Mouse (Mus musculus): ENCODE data around the gene Gm13101. TPM values are rescaled to one million over a fixed set of nuclear protein-coding genes. Genes with fewer than 3 reads are reported as not detected.

The Gm13101 gene
- not detected in 2 replicates for polyA plus RNA-seq (2015; fragmentation: Nextera tagmentation; extraction: Ambion mirVana)

DNA sequence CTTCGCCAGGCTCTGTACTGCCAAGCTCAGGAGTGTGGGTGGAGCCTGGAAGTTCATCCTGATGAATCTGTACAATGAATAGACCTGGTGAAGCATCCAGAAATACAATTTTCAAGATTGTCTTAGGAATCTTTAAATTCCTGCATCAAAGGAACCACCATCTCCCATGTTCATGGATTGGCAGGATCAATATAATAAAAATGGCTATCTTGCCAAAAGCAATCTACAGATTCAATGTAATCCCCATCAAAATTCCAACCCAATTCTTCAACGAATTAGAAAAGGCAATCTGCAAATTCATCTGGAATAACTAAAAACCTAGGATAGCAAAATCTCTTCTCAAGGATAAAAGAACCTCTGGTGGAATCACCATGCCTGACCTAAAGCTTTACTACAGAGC lies at the start of gene Gm13101:
TSS of gene Gm13101 (minus strand) at position 101 of the 400 bp plus-strand sequence.

DNA sequence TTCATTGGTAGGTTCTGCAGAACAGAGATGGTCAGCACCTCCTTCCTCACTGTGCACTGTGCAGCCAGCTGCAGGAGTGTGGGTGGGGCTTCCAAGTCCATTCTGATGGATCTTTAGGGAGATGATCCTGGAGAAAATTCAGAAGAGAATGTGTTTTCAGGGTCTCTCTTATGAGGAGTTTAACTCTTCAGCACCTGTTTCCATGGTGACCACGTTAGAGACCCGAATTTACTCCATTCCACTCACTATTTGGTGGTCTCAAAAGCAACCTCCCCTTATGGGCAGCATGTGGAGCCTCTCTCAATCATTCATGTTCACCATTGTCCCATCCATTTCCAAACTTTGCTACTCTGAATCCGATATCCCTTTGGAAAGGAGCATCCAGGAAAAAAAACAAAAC lies 27.5 kb upstream of the Gm13101 start, which contains the start of gene Pramef17:
TSS of gene Pramef17 (minus strand) at position 101 of the 400 bp plus-strand sequence.

DNA sequence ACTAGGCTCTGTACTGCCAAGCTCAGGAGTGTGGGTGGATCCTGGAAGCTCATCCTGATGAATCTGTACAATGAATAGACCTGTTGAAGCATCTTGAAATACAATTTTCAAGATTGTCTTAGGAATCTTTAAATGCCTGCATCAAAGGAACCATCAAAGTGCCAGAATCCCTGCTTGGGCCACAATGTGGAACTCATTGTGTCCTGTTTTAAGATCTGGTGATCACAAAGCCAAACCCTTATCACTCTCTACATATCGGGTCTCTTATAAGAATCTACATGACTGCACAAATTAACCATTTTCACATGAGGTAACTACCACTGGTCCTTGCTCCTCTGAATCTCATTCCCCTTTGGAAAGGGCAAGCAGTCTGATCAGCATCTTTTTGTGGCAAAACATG lies 15.8 kb downstream of the Gm13101 start, which contains the start of gene Pramef25:
TSS of gene Pramef25 (minus strand) at position 101 of the 400 bp plus-strand sequence.

Other genes starting within 250 kb of the Gm13101 start
- not detected in 2 replicates for gene Gm13078, start 247.5 kb downstream of the Gm13101 start, polyA plus RNA-seq (2015; fragmentation: Nextera tagmentation; extraction: Ambion mirVana)
- gene Gm13023, start 177.6 kb downstream of the Gm13101 start, polyA plus RNA-seq (2015; fragmentation: Nextera tagmentation; extraction: Ambion mirVana): not detected in 2 replicates
- not detected in 2 replicates for gene Gm13084, start 150.9 kb downstream of the Gm13101 start, polyA plus RNA-seq (2015; fragmentation: Nextera tagmentation; extraction: Ambion mirVana)
- not detected in 2 replicates for gene Gm13103, start 120.5 kb downstream of the Gm13101 start, polyA plus RNA-seq (2015; fragmentation: Nextera tagmentation; extraction: Ambion mirVana)
- gene Pramef6, start 66.6 kb downstream of the Gm13101 start, polyA plus RNA-seq (2015; fragmentation: Nextera tagmentation; extraction: Ambion mirVana): not detected in 2 replicates
- gene Pramef25, start 15.9 kb downstream of the Gm13101 start, polyA plus RNA-seq (2015; fragmentation: Nextera tagmentation; extraction: Ambion mirVana): not detected in 2 replicates
- gene Pramef17, start 27.4 kb upstream of the Gm13101 start, polyA plus RNA-seq (2015; fragmentation: Nextera tagmentation; extraction: Ambion mirVana): not detected in 2 replicates
- not detected in 2 replicates for gene Pramel4, start 92.2 kb upstream of the Gm13101 start, polyA plus RNA-seq (2015; fragmentation: Nextera tagmentation; extraction: Ambion mirVana)
- gene Gm13102, start 139.5 kb upstream of the Gm13101 start, polyA plus RNA-seq (2015; fragmentation: Nextera tagmentation; extraction: Ambion mirVana): not detected in 2 replicates
- gene Oog3, start 195.7 kb upstream of the Gm13101 start, polyA plus RNA-seq (2015; fragmentation: Nextera tagmentation; extraction: Ambion mirVana): not detected in 2 replicates
- gene Oog2, start 223.8 kb upstream of the Gm13101 start, polyA plus RNA-seq (2015; fragmentation: Nextera tagmentation; extraction: Ambion mirVana): not detected in 2 replicates
- not detected in 2 replicates for gene C87977, start 246.4 kb upstream of the Gm13101 start, polyA plus RNA-seq (2015; fragmentation: Nextera tagmentation; extraction: Ambion mirVana)